Mouse (Mus musculus) WW6 (cell line): Measurements from ENCODE around the gene Rxfp3.

Experiments used
- DNase-seq: peaks from one replicate; pipeline ENCODE4 v3.0.0-alpha.2; 2013; ENCODE audit warnings: low read depth, low spot score

Rxfp3 gene

GRCm38 (mm10) chr15:11037711-11038110, at the start of gene Rxfp3:
Rxfp3 (minus strand) TSS chr15:11037991.
- DNase-seq = no peak

GRCm38 (mm10) chr15:11084993-11085365, 47.2 kb upstream of the Rxfp3 start:
- DNase-seq = no peak

- DNase-seq = no peak
Observed at GRCm38 (mm10) chr15:11084241-11084992, 46.6 kb upstream of the Rxfp3 start.

- DNase-seq = no peak
Observed at GRCm38 (mm10) chr15:11083678-11084077, 45.9 kb upstream of the Rxfp3 start.

GRCm38 (mm10) chr15:11082961-11083569, 45.3 kb upstream of the Rxfp3 start:
- DNase-seq = no peak

GRCm38 (mm10) chr15:11075726-11076361, 38.1 kb upstream of the Rxfp3 start:
- DNase-seq = no peak

- no peak for DNase-seq
Observed at GRCm38 (mm10) chr15:11067891-11068290, 30.1 kb upstream of the Rxfp3 start.

GRCm38 (mm10) chr15:11066299-11066698, 28.5 kb upstream of the Rxfp3 start:
- no peak for DNase-seq

GRCm38 (mm10) chr15:11065528-11066171, 27.9 kb upstream of the Rxfp3 start:
- DNase-seq = no peak

- DNase-seq = no peak
Observed at GRCm38 (mm10) chr15:11064558-11065411, 27.0 kb upstream of the Rxfp3 start, which contains the start of gene Adamts12. Adamts12 (plus strand) TSS chr15:11064790.

GRCm38 (mm10) chr15:11064160-11064557, 26.4 kb upstream of the Rxfp3 start:
- no peak for DNase-seq

- DNase-seq = no peak
Observed at GRCm38 (mm10) chr15:11062903-11063302, 25.1 kb upstream of the Rxfp3 start.

- DNase-seq = no peak
Observed at GRCm38 (mm10) chr15:11054440-11055080, 16.8 kb upstream of the Rxfp3 start.

GRCm38 (mm10) chr15:11053678-11054439, 16.1 kb upstream of the Rxfp3 start:
- DNase-seq = no peak

GRCm38 (mm10) chr15:11042828-11043227, 5.0 kb upstream of the Rxfp3 start:
- DNase-seq = no peak

- no peak for DNase-seq
Observed at GRCm38 (mm10) chr15:11041229-11041628, 3.4 kb upstream of the Rxfp3 start.

GRCm38 (mm10) chr15:11040067-11040466, 2.3 kb upstream of the Rxfp3 start:
- DNase-seq = no peak

- no peak for DNase-seq
Observed at GRCm38 (mm10) chr15:11038476-11038875, 685 bp upstream of the Rxfp3 start.

- no peak for DNase-seq
Observed at GRCm38 (mm10) chr15:11037376-11037695, 455 bp downstream of the Rxfp3 start.
